Mouse (Mus musculus) erythroblast, embryonic 14.5 days (primary cell): Measurements from ENCODE around the gene Psma5. TPM values are rescaled to one million over a fixed set of nuclear protein-coding genes. Genes with fewer than 3 reads are reported as not detected.
A peak's percentile ranks its signal among the peaks of the same experiment; 100 is the strongest.
"Not testable (repeated sequence)": the region's sequence is repeated elsewhere in the genome, so short reads cannot be mapped to it uniquely, and the experiment has no call there.

Source experiments
- H3K27me3 ChIP-seq: 2 replicates; pipeline ENCODE4 v1.6.1; 2012; ENCODE audit warnings: inconsistent platforms; ENCODE audit not compliant: control insufficient read depth
- H3K36me3 ChIP-seq: 2 replicates; pipeline ENCODE4 v1.6.1; 2012; ENCODE audit warnings: mild to moderate bottlenecking, inconsistent platforms; ENCODE audit not compliant: control insufficient read depth
- H3K4me1 ChIP-seq: 2 replicates; pipeline ENCODE4 v1.6.1; 2012; ENCODE audit warnings: inconsistent platforms; ENCODE audit not compliant: control insufficient read depth
- H3K4me3 ChIP-seq: replicated peaks from 2 replicates; pipeline ENCODE3; 2012; ENCODE audit warnings: moderate library complexity, mild to moderate bottlenecking, inconsistent platforms
- H3K9me3 ChIP-seq: 2 replicates; pipeline ENCODE4 v1.6.1; 2012; ENCODE audit warnings: low read length, inconsistent platforms, mixed read lengths; ENCODE audit not compliant: control insufficient read depth
- GATA1 ChIP-seq: IDR thresholded peaks from 2 replicates; pipeline ENCODE4 v1.6.1; 2012; ENCODE audit warnings: low read length, inconsistent platforms, mixed read lengths
- TAL1 ChIP-seq: IDR thresholded peaks from 3 replicates; pipeline ENCODE4 v1.6.1; 2012; ENCODE audit warnings: low read length, inconsistent platforms, mixed read lengths
- polyA plus RNA-seq: library from polyadenylated mRNA; stranded (reverse); fragments of >175 nt; gene quantifications from 2 replicates; pipeline ENCODE4 v1.2.3, GENCODE M21; 2012

The Psma5 gene
- polyA plus RNA-seq, 1 experiment: 0.71 TPM

DNA sequence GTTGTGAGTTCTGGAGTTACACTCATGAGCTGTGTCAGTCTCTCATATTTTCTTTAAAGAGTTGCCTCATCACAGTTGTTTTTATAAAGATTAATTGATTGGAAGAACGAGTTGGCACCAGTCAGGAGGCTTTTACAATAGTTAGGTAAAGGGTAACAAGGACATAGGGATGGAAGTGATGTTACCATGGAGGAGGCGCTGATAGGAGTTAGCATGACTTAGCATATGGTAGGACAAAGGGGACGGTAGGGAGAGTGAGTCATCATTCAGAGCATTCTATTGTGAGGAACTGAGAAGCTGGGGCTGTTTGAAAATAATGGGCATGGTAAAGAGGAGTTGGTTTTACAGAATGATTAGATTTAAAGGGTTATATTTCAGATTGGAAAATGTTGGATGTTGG is 2.6 kb downstream of the Psma5 start:
- H3K27me3 ChIP-seq: no peaks in the 10 kb centered on the region
- H3K4me1 ChIP-seq: peaks cover 28% of the 10 kb centered on the region
- TF ChIP-seq TAL1: no peak
- TF ChIP-seq GATA1: no peak
- peaks cover 30% of the 10 kb centered on the region for H3K36me3 ChIP-seq
- peak overlapping the region; percentile 92 for H3K4me3 ChIP-seq
- no peaks in the 10 kb centered on the region for H3K9me3 ChIP-seq

DNA sequence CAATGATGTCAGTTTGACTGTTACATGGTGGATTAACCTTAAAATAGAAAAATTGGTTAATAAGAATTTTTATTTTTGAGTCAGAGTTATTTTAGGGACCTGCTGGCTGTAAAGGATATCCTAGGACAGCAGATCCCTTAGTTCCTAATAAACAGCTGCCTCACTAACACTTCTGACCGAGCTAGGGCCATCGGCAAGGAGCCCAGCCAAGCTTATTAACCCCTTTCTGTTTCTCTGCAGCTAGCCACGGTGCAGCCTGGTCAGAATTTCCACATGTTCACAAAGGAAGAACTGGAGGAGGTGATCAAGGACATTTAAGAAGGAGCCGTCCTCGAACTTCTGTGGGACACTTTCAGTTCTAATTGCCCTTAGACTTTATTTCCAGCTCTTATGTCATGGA is 22.8 kb downstream of the Psma5 start:
- peaks cover 60% of the 10 kb centered on the region for H3K36me3 ChIP-seq
- not testable (repeated sequence) for H3K9me3 ChIP-seq, H3K4me3 ChIP-seq
- H3K4me1 ChIP-seq: peaks cover 18% of the 10 kb centered on the region
- H3K27me3 ChIP-seq: peaks cover 21% of the 10 kb centered on the region

DNA sequence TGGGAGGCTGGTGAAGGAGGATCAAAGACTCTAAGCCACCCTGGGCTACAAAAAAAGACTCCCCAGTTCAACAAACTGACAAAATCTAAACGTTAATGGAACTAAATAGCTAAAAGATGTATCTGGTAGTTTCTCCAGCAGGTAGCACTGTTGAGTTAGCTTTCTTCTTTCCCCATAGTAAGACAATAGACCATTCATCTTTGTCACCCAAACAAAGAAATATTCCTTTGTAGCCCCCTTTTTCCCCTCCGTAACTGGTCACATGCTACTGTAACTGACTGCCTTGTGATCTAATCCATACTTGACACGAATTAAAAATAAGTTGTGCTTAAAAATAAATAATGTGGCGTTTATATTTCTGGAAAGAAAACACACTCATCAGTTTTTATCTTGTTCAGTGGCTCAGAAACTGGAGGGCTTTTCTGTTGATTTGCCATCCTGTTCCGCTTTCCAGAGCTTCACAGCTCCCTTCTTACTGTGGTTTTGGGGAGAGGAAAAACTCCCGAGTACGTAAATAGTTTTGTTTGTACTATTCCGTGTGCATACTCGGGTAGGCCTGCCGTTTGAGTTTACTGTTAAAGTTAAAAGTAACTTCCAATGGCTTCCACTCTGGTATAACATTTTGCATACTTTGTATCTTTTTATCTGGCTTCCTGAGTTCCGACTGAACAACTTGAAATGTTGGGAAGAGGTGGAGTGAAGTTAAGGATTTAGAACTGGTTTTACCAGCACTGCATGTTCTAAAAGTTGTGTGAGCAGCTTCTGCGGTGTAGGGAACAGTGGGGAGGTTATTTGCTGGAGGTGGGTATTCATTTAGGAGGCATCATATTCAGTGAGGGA is 25.9 kb downstream of the Psma5 start:
- Histone ChIP-seq H3K36me3 (peaks cover 29% of the 10 kb centered on the region), H3K4me1 (peaks cover 18% of the 10 kb centered on the region), H3K27me3 (peaks cover 41% of the 10 kb centered on the region), H3K4me3 (no peak overlapping the region), H3K9me3 (no peaks in the 10 kb centered on the region)
- TF ChIP-seq GATA1 (no peak), TAL1 (no peak)

DNA sequence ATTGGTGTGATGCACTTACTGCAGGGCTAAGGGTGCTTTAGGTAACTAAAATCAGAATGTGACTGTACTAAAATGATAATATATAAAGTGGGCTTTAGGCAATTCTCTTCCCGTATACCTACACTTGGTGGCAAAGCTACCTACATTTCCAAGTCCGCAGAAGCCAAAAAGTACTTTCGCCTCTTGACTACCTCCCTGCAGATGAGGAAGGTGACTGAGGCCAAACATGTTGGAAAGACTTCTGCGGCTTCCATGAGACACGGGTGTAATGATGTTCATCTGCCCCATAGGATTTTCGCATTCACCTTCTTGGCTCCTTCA is 26.5 kb downstream of the Psma5 start:
- Histone ChIP-seq H3K36me3 (peaks cover 23% of the 10 kb centered on the region), H3K4me3 (peak overlapping the region; percentile 66), H3K27me3 (peaks cover 43% of the 10 kb centered on the region), H3K4me1 (peaks cover 18% of the 10 kb centered on the region), H3K9me3 (no peaks in the 10 kb centered on the region)
- TF ChIP-seq GATA1 (no peak), TAL1 (no peak)

DNA sequence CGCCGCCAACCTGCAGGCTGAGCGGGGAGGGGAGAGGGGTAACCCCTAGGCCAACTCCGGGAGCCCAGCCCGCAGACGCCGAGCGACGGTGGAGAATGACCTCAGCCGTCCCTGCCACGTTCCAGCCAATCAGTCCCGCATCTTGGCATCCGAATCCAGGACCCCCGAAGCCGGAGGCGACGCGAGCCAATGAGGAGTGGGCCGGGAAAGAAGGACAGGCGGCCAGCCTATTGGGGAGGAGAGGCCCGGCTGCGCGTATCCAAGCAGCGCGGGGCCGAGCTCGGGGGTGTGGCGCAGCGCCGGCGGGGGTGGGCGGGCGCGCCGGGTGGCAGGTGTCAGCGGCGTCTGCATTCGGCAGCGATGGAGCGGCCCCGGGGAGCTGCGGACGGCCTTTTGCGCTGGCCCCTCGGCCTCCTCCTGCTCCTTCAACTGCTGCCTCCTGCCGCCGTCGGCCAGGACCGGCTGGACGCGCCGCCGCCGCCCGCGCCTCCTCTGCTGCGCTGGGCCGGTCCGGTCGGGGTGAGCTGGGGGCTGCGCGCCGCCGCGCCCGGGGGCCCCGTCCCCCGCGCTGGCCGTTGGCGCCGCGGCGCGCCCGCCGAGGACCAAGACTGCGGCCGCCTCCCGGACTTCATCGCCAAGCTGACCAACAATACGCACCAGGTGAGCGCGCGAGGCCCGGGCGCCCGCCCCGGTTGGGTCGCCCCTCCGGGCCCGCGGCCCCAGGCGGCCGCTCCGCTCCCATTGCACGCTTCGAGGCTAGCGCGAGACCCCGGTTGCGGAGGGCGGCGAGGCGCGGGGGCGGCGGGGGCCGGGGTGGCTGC is 27.3 kb downstream of the Psma5 start, which contains the start of gene Sort1:
Gene Sort1, plus strand, starts transcription at position 302 of the 821 bp plus-strand sequence.
- Histone ChIP-seq H3K4me1 (peaks cover 18% of the 10 kb centered on the region), H3K9me3 (no peaks in the 10 kb centered on the region), H3K36me3 (peaks cover 16% of the 10 kb centered on the region), H3K4me3 (peak within 1 kb of the TSS; percentile 66), H3K27me3 (peaks cover 43% of the 10 kb centered on the region)
- TF ChIP-seq GATA1 (no peak), TAL1 (no peak)

DNA sequence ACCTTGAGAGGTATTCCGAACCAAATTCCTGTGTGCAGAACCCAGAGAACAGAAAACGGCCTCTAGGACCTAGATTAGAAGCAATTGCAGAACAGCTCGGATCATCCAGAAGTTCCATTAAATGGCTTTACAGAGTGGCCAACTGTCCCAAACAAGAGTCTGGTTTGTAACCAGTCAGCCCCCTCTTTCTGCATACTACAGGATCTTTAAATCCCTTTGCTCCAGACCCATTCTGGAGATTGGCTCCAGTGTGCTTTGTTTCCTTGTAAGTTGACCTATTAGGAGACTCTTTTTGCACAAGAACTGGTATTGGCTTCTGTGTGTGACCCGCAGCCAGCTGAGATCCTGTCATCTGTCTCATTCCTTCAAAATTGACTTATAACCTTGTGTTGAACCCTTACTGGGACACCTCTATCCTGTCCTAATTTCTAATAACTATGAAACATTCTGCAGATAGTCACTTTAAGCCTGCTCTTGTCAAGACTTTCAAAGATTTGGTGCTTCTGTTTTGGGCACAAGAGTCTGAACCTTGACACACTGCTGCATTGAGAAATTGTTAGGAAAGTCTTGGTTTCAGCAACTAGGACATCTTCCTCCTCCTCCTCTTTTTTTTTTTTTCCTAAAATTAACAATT is 28.5 kb downstream of the Psma5 start:
- Histone ChIP-seq H3K4me1 (peaks cover 18% of the 10 kb centered on the region), H3K4me3 (no peak overlapping the region), H3K9me3 (no peaks in the 10 kb centered on the region), H3K36me3 (peaks cover 4% of the 10 kb centered on the region), H3K27me3 (peaks cover 43% of the 10 kb centered on the region)
- no peak for TF ChIP-seq TAL1
- no peak for TF ChIP-seq GATA1

DNA sequence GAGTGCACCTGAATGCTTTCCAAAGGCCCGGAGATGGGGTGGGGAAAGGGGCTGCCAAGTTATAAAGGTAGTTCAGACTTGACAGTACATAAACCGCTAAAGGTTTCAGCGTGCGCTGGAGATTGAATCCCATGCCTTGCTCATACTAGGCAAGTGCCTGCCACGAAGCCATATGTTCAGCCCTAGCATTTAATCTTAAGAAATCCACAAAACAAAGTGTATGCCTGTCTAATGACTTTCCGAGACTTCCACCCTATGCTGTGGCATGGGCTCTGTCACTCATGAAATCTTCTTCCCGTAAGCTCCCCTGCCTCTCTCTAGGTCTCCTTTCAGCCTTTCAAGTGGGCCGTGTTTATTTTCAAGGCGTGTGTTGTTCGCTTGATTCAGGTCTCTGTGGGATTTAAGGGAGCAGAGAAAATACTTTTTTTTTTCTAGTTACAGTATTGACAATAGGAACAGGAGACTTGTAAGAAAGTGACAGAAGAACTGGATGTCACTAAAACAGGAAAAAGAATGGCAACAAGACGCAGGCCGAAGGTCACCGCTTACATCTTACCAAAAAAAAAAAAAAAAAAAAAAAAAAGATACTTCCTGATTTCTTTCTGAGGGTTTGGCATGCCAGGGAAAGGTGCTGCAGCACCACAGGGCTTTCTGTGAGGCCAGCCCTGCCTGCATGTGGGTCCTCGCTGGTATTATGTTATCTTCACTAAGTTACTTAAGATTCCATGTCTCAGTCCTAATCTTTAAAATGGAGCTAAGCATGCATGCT is 30.1 kb downstream of the Psma5 start:
- H3K27me3 ChIP-seq: peaks cover 43% of the 10 kb centered on the region

DNA sequence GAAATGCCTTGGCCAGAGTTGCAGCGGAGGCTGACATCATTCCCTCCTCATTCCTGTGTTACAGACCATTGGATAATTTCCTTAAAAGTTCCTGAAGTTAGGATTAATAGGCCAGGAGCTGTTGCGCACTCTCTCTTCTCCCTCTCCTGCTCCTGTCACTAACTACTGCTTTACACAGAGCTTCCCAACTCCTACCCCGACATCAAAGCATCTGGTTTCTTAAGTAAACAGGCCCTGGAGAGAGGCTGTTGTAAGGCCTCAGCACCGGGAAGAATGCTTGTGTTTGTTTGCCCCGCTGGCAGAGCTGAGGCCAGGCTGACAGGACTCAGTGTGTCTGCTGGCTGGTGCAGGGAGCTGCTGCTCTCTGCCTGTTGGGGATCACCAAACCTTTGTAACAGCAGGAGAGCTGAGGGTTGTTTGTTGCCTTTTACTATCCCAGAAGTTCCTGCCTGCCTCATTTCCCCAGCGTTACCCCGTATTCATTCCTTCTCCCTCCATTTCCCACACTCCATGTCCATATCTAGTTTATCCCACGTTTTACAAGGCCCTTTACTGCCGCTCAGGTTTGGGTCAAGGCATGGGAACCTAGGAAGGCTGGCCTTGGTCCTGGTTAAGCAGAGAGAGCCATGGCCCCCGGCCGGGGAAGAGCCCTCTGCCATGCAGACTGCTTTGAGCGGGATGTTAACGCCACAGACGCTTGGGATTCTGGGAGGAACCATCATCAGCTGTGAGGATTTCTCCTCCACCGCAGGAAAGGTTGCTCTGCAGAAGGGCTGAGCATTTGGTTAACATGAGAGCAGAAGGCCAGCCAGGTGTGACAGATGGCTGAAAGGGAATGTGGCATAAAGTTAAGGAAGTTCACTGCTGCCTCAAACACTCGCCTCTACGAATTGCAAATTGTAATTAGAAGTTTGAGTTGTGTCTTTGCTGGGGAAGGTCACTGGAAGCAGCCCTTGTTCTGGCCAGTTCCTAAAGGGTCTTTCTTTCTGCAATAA is 31.4 kb downstream of the Psma5 start:
- no peaks in the 10 kb centered on the region for H3K36me3 ChIP-seq
- H3K4me1 ChIP-seq: peaks cover 21% of the 10 kb centered on the region
- H3K9me3 ChIP-seq: no peaks in the 10 kb centered on the region
- no peak overlapping the region for H3K4me3 ChIP-seq
- peaks cover 35% of the 10 kb centered on the region for H3K27me3 ChIP-seq
- no peak for TF ChIP-seq GATA1
- TF ChIP-seq TAL1: no peak

More for the DNA sequence above, 30.1 kb downstream of the Psma5 start:
- Histone ChIP-seq H3K4me3 (no peak overlapping the region), H3K9me3 (no peaks in the 10 kb centered on the region), H3K4me1 (peaks cover 24% of the 10 kb centered on the region), H3K36me3 (no peaks in the 10 kb centered on the region)
- TF ChIP-seq GATA1 (no peak), TAL1 (no peak)
